Mouse (Mus musculus) v-Abl transformed pro-B cells (cell line): Measurements from ENCODE around the gene Slc17a1.

Source experiments
- in situ Hi-C, 2 experiments: fragments of 400-800 bp; cut with MboI; formaldehyde crosslinking; loops; one replicate each; pipeline ENCODE4 v1.15.1; 2025; ENCODE audit not compliant: unreplicated experiment in 2 of 2

Slc17a1 gene

DNA sequence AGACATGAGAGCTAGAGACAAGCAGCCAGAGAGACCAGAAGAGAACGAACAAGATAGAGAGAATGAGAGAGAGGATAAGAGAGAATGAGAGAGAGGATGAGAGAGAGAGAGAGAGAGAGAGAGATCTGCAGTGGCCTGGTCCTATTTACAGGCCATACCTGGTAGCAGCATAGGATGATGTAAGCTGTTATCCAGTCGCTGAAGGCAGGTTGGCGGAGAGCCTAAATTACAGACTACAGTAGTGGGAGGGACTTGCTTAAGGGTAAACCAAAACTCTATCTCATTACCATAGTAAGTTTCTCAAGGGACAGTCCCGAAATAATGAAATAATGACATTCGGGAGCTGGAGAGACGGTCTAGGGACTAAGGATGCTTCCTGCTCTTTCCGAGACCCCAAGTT is at the start of gene Slc17a1:
TSS of gene Slc17a1 (plus strand) at position 346 of the 400 bp plus-strand sequence.
- in situ Hi-C loops = no loop called here

GRCm38 (mm10) chr13:23820179-23820940 is 47.2 kb upstream of the Slc17a1 start:
- in situ Hi-C loops = no loop called here

- in situ Hi-C loops = no loop called here
These were observed 45.3 kb upstream of the Slc17a1 start for GRCm38 (mm10) chr13:23822213-23822612.

- in situ Hi-C loops = no loop called here
These were observed 40.9 kb upstream of the Slc17a1 start for GRCm38 (mm10) chr13:23826606-23827005.

GRCm38 (mm10) chr13:23833053-23833452 is 34.5 kb upstream of the Slc17a1 start:
- in situ Hi-C loops = loop anchor here (5.0 to 10.0 kb wide), 2 partner anchors 119 to 462 kb away; no protein-coding TSS in a partner anchor

GRCm38 (mm10) chr13:23834836-23835235 is 32.7 kb upstream of the Slc17a1 start:
- in situ Hi-C loops = loop anchor here (5.0 to 10.0 kb wide), 2 partner anchors 117 to 460 kb away; no protein-coding TSS in a partner anchor

GRCm38 (mm10) chr13:23836630-23837029 is 30.9 kb upstream of the Slc17a1 start:
- in situ Hi-C loops = loop anchor here (10.0 kb wide), 1 partner anchor 458 kb away; no protein-coding TSS in a partner anchor

DNA sequence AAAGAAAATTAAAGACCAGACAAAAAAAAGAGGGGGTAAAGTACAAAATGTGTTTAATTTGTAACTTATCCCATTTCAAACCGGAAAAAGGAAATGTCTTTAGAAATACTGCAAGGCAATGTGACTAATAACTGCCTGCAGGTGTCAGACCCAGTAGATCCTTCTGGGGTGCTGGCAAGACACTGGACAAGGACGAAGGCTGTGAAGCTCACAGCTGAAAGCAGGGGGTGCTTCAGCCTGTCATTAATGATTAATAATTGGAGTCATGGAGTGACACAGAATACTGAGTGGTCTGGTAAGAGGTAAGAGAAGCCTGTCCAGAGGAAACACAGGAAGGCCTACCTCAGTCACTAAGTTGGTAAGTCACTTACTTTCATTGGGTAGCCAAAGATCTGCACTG is 28.2 kb upstream of the Slc17a1 start, which contains the start of gene Slc17a3:
TSS of gene Slc17a3 (plus strand) at position 127 of the 400 bp plus-strand sequence.
- in situ Hi-C loops = loop anchor here (10.0 kb wide), 1 partner anchor 455 kb away; no protein-coding TSS in a partner anchor

GRCm38 (mm10) chr13:23845851-23846250 is 21.7 kb upstream of the Slc17a1 start:
- in situ Hi-C loops = loop anchor here in 1 of 2 experiments (5.0 kb wide), 1 partner anchor 36 kb away; no protein-coding TSS in a partner anchor

DNA sequence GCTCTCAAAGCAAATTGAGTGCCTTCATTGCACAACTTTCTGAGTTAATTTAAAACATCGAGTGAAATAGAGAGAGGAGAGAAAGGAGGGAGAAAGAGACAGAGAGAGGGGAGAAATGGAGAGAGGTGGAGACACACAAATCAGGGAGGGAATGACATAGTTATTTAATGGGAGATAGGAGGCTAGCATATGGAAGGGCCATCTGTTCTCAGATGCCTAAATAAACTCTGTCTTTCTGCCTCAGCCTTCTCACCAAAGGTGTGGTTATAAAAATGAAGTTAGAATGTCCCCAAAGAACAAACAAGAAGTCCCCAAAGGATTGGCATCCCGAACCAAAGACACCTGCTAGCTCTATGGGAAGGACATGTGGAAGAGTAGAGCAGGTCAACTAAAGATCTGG is 18.3 kb upstream of the Slc17a1 start:
- in situ Hi-C loops = loop anchor here in 1 of 2 experiments (5.0 kb wide), 1 partner anchor 33 kb away; no protein-coding TSS in a partner anchor

DNA sequence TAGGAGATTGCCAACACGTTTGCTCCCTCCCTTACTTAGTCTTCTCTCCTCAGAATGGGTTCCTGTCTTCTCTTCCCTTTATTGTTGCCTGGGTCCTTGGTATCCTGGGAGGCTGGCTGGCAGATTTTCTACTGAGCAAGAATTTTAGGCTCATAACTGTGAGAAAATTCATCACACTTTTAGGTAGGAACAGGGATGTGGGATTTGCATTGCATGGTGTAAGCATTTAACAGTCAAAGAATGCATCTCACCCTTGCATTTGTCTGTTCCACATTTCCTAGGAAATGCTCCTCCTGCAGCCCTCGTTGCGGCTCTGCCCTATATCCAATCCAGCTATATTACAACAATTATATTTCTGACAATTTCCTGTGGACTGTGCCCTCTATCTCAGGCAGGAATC is 11.1 kb upstream of the Slc17a1 start:
- in situ Hi-C loops = no loop called here

- in situ Hi-C loops = no loop called here
These were observed 5.7 kb upstream of the Slc17a1 start for GRCm38 (mm10) chr13:23861815-23862214.

DNA sequence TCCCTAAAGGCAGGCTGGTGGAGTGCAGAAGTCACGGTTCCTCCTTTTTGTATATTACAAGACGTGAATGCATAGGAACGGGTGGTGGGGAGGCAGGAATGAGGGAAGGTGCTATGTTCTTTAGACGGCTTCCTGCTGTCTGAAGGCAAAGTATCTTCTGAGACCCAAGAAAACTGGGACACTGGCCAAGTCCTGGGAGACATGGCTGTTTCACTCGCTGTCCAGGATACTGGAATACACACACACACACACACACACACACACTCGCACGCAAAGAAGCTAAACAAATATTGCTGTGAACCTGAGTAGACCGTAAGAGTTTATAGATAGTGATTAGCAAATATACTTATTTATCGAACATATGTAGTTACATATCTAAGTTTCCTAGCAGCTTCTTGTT is 2.8 kb upstream of the Slc17a1 start:
- in situ Hi-C loops = no loop called here

GRCm38 (mm10) chr13:23866086-23866710 is 1.4 kb upstream of the Slc17a1 start:
- in situ Hi-C loops = no loop called here

DNA sequence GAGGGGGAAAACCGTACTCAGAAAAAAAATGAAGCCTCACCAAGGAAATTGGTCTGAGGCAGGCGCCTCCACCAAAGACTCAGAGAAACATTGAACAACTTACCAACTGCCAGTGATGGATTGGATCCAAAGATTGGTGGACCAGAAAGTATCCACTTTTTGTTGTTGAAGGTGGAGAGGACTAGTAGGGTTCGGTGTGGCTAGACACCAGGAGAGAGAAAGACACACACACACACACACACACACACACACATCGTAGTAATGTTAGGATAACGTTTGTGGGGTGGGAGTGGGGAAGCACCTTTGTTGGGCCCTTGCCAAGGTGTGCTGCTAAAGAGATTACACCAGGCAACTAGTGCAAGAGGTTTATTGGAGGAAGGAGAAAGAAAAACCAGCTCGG is 550 bp upstream of the Slc17a1 start:
- in situ Hi-C loops = no loop called here

DNA sequence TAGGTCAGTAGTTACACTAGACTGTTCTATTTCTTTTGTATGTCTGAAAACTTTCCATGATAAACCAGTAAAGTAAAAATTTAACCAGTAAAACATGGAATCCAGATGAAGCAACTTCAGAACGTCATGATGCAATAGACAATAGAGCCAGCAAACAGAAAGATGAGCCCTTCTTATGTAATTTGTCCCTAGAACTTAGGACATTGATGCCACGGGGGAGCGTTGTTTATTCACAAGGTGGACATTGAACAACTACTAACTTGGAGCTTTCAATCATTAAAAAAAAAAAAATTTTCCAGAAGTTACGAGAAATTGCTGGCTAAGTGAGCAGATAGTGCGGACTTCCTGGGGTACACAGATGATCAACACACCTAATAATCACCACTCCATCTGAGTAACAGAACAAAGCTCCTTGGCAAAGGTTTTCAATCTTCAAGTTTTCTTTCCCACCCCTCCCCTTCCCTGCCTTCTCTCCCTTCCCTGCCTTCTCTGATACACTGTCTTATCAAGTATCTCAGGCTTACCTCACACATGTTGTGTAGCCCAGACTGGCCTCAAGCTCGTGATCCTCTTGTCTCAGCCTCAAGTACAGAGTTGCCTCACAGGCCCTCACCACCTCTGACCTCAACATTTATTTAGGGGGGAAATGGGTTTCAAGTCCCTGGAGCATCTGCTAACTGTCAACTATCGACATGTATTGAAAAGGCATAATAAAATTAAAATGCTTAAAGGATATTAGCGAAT is 1.4 kb downstream of the Slc17a1 start:
- in situ Hi-C loops = no loop called here

GRCm38 (mm10) chr13:23869996-23870395 is 2.4 kb downstream of the Slc17a1 start:
- in situ Hi-C loops = no loop called here

DNA sequence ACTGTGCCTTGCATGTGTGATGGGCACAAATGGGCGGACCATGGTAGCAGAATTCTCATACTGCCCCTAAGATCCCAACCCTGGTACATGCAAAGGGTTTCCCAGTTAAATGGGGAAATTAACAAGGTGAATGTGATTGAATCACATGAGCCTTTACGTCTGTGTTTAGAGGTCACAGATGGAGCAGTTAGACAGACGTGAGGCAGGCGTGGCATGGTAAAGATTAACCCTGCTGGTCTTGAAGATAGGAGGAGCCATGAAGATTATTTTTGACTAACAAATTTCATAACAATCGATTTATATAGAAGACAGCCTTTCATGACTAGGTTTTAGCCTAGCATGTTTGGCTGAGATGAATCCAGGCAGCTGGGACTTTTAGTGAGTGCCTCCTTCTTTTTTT is 5.6 kb downstream of the Slc17a1 start:
- in situ Hi-C loops = no loop called here

GRCm38 (mm10) chr13:23879106-23879505 is 11.6 kb downstream of the Slc17a1 start:
- in situ Hi-C loops = no loop called here

GRCm38 (mm10) chr13:23879636-23880035 is 12.1 kb downstream of the Slc17a1 start:
- in situ Hi-C loops = loop anchor here (5.0 to 10.0 kb wide), 3 partner anchors 32 to 55 kb away; partner anchors contain the start of genes Hist1h2aa (in 1 of the 2) and Hist1h2ba (in 1 of the 2)

DNA sequence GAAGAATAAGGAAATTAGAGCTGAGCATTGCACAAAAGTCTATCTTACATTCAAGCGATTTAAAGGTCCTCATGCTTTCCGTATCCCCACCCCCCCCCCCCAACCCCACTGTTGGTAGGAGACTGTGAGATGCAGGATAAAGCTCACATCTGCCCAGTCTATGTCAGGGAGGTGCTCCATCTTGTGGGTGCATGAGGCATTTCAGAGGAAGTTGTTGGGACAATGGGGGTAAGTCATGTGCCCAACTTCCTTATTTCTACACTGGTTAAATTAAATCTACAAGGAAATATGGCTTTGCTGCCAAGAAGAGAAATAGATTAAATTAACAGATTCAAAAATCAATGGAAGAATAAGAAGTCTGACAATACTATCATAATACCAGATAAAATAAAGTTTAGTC is 18.0 kb downstream of the Slc17a1 start:
- in situ Hi-C loops = loop anchor here in 1 of 2 experiments (10.0 kb wide), 1 partner anchor 49 kb away; the partner anchor contains the start of genes Hist1h2aa and Hist1h2ba
